Mouse (Mus musculus): ENCODE data around the gene Gpc5. TPM values are rescaled to one million over a fixed set of nuclear protein-coding genes. Genes with fewer than 3 reads are reported as not detected.

Gene Gpc5
- polyA plus RNA-seq, 1 experiment from 2014 or later: 0.81 TPM

DNA sequence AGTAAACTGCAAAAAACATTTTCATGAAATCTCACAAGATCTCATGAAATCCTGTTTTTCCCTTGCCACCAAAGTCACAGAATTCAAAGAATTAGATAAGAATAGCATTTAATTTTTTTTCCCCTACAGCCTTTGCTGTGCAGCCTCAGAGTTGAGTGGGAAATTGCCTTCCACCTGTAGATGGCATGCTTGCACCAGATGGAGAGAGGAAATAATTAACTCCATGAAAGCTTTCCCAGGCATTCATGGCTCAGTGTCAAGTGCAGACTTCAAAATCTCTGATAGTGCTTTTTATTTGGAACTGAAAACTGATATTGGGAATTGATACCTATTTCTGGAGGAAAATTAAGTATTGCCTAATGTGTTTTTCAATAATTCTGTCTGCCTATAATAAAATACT lies 393.1 kb downstream of the Gpc5 start:
- no peak for DNase-seq (ENCODE audit: extremely low spot score, low spot score)
- H3K9me3 ChIP-seq: no peaks in the 10 kb centered on the region
- no peaks in the 10 kb centered on the region for H3K27me3 ChIP-seq (ENCODE audit: poor library complexity, severe bottlenecking)
- no peaks in the 10 kb centered on the region for H3K36me3 ChIP-seq (replicated peaks)
- H3K27ac ChIP-seq: no peak overlapping the region
- H3K4me1 ChIP-seq: no peaks in the 10 kb centered on the region
- no peak overlapping the region for H3K4me3 ChIP-seq

DNA sequence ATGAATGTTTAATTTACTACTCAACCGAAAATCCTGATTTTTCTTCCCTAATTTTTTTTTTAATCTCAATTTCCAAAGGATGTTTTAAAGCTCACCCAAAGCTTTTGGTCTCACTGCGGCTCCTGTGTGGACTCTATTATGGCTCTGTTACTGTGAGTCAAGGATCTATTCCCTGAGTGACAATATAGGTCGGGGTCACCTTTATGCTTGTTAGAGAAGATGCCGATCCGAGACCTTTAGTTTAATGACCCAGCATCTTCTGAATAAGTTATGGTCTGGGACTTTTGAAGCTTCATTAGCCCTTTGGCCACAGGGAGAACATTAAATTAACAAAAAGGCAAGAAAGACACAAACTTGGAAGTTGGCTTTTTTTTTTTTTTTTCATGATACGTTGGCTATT lies 408.8 kb downstream of the Gpc5 start:
- Histone ChIP-seq H3K27ac (no peak overlapping the region), H3K4me1 (no peaks in the 10 kb centered on the region), H3K36me3 (replicated peaks) (no peaks in the 10 kb centered on the region), H3K27me3 (ENCODE audit: poor library complexity, severe bottlenecking) (no peaks in the 10 kb centered on the region), H3K9me3 (no peaks in the 10 kb centered on the region), H3K4me3 (no peak overlapping the region)
- 62% methylated on average over 6 of the region's 6 CpGs for WGBS
- DNase-seq (ENCODE audit: extremely low spot score, low spot score): no peak

DNA sequence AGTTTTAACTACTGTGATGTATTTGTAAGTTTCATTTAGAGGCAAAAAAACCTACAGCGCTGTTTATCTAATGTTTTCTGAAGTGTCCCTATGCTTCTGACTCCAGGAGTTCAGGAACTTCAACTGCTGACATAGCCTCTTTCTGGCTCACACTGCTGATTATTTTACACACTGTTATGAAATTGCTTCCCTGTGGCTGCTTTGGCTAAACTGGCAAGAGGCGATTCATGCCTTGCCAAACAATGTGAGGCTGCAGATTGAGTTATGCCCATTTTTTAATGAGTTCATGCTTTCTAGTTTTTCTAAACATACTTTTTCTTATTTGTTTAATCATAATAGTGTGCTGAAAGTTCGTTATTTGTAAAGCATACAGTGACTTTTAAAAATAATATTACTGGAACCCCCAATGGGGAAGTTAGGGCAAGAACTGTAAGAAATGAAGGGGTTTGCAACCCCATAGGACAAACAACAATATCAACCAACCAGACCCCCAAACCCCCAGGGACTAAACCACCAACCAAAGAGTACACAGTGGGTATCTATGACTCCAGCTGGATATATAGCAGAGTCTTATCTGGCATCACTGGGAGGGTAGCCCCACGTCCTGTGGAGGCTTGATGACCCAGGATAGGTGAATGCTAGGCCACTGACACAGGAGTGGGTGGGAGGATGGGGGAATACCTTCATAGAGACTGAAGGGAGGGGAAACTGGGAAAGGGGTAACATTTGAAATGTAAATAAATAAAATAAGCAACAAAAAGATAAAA lies 454.7 kb downstream of the Gpc5 start:
- H3K4me1 ChIP-seq: no peaks in the 10 kb centered on the region
- DNase-seq (ENCODE audit: extremely low spot score, low spot score): no peak
- H3K9me3 ChIP-seq: no peaks in the 10 kb centered on the region
- WGBS: 82% methylated on average over 4 of the region's 4 CpGs
- no peaks in the 10 kb centered on the region for H3K36me3 ChIP-seq (replicated peaks)
- H3K27me3 ChIP-seq (ENCODE audit: poor library complexity, severe bottlenecking): no peaks in the 10 kb centered on the region
- H3K4me3 ChIP-seq: no peak overlapping the region
- no peak overlapping the region for H3K27ac ChIP-seq

DNA sequence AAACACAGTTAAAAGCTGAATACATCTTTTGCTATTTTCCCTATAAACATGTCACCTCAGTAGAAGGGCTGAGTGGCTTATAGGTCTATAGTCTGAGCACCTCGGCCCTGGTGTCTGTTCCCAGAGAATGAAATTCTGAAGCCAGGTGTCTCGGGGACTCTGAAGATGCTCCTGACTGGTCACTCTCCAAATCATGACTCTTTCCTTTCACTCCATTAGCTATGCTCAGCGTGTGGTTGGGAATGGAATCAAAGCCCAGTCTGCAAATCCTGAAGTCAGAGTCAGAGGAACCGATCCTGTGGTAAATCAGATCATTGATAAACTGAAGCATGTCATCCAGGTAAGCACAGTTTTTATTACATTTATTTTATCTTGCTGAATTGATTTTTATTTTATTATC lies 460.0 kb downstream of the Gpc5 start:
- Histone ChIP-seq H3K27ac (no peak overlapping the region), H3K4me1 (no peaks in the 10 kb centered on the region), H3K27me3 (ENCODE audit: poor library complexity, severe bottlenecking) (no peaks in the 10 kb centered on the region), H3K36me3 (replicated peaks) (no peaks in the 10 kb centered on the region), H3K4me3 (no peak overlapping the region), H3K9me3 (no peaks in the 10 kb centered on the region)
- 74% methylated on average over 4 of the region's 4 CpGs for WGBS
- no peak for DNase-seq (ENCODE audit: extremely low spot score, low spot score)

DNA sequence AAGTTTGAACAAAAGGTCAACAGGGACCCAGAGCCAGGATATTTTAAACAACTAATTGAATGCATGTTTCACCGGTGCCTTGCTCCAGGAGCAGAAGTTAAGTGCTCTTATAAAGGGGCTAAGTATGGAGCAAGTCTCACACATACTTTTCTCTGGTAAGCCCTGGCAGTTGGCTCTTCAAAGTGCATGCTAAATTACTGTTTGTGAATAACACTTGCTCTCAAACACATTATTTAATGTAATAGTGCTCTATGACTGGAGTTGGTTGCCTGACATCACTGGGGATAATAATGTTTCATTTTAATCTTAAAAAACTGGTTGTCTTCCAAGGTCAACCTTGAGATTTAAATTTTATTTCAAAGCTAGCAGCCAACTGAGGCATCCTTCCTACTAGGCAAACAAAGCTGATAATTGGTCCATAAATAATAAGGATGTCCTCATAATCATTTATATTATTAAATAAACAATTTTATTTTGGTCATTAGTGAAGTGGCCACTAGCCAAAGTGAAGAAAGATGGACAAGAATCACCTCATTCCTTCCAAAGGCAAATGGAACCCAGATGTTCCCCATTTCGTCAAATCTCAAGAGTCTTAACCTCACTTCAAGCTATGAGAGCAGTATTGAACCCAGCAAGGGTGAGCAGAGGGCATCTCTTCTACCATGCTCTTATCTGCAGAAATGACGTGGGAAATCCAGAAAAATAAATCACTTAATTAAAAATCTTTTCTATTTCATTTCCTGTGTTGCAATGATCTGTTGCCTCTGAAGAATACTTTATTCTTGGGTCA lies 488.6 kb downstream of the Gpc5 start:
- Histone ChIP-seq H3K4me3 (no peak overlapping the region), H3K27me3 (ENCODE audit: poor library complexity, severe bottlenecking) (no peaks in the 10 kb centered on the region), H3K4me1 (no peaks in the 10 kb centered on the region), H3K9me3 (no peaks in the 10 kb centered on the region), H3K36me3 (replicated peaks) (no peaks in the 10 kb centered on the region), H3K27ac (no peak overlapping the region)
- no peak for DNase-seq (ENCODE audit: extremely low spot score, low spot score)
- WGBS: 74% methylated on average over 3 of the region's 3 CpGs

DNA sequence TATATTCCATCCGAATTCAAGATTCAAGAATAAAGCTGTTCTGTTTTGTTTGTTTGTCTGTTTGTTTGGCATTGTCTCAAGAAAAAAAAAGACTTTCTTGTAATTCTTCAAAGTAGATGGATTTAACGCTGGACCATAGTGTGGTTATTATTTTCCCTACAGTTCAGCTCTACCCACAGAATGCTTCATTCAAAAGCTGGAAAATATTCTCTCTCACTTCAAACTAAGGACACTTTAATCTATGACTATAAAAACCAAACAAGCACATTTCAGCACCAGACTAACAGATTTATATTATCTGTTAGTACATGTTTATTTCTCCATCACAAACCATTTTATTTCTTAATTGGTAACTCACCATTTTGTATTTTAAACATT lies 489.2 kb downstream of the Gpc5 start:
- Histone ChIP-seq H3K4me1 (no peaks in the 10 kb centered on the region), H3K27ac (no peak overlapping the region)

DNA sequence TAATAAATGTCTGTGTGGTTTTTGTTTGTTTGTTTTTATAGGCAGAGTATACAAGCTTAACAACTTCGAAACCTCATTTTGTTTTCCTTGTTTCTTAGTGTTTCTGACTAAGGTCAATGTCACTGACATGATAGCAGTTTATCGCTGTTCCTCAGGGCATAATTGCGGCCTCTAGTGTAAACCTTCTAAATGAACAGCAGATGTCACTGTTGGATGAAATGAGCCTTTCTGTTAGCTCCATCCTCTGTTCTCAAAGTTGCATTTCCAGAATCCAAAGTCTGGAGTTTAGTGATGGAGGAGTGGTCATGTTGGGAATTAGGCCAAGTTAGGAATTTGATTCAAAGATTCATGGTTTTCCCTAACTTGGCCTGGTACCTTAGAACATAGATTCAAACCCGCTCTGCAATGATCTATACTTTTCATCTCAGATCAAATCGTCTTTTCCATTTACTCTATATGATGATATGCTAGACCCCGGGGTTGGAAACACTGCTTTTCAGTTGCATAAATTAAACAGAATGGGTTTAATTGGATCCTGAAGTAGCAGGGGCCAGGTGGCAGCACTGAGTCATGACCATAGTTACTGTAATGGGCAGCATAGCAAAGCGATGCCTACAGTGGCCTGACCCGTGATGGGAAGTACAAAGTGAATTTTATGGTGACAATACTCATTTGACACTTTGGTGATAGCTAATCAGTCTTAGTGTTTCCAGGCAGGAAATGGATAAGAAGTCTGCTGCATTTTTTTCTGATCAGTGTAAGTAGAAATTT lies 508.4 kb downstream of the Gpc5 start:
- Histone ChIP-seq H3K4me3 (no peak overlapping the region), H3K9me3 (no peaks in the 10 kb centered on the region), H3K4me1 (no peaks in the 10 kb centered on the region), H3K27ac (no peak overlapping the region), H3K36me3 (replicated peaks) (no peaks in the 10 kb centered on the region), H3K27me3 (ENCODE audit: poor library complexity, severe bottlenecking) (no peaks in the 10 kb centered on the region)
- WGBS: 77% methylated on average over 8 of the region's 8 CpGs
- no peak for DNase-seq (ENCODE audit: extremely low spot score, low spot score)

More for the DNA sequence above, 489.2 kb downstream of the Gpc5 start:
- Histone ChIP-seq H3K36me3 (replicated peaks) (no peaks in the 10 kb centered on the region), H3K9me3 (no peaks in the 10 kb centered on the region), H3K27me3 (ENCODE audit: poor library complexity, severe bottlenecking) (no peaks in the 10 kb centered on the region), H3K4me3 (no peak overlapping the region)
- no peak for DNase-seq (ENCODE audit: extremely low spot score, low spot score)
- 90% methylated on average over 2 of the region's 2 CpGs for WGBS

DNA sequence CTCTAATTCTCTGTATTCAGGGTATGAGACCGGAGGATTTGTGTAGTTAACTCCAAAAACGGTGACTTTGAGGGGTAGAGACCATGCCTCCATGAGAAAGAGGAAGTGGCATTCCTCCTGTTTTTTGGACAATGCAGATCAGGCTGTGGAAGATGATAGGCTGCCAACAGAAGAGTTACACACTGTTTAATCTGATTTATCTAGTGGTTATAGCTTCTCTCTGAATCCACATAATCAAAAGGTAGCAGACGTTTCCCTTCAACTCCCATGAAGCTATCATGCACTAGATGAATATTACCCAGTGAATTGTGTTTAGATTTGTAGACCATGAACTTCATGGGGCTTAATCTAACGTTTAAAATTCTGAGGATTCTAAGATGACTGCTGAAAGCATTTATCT lies 522.1 kb downstream of the Gpc5 start:
- no peaks in the 10 kb centered on the region for H3K4me1 ChIP-seq
- no peak overlapping the region for H3K27ac ChIP-seq
- no peaks in the 10 kb centered on the region for H3K27me3 ChIP-seq (ENCODE audit: poor library complexity, severe bottlenecking)
- H3K4me3 ChIP-seq: no peak overlapping the region
- 81% methylated on average over 4 of the region's 4 CpGs for WGBS
- no peaks in the 10 kb centered on the region for H3K36me3 ChIP-seq (replicated peaks)
- no peaks in the 10 kb centered on the region for H3K9me3 ChIP-seq
- no peak for DNase-seq (ENCODE audit: extremely low spot score, low spot score)

DNA sequence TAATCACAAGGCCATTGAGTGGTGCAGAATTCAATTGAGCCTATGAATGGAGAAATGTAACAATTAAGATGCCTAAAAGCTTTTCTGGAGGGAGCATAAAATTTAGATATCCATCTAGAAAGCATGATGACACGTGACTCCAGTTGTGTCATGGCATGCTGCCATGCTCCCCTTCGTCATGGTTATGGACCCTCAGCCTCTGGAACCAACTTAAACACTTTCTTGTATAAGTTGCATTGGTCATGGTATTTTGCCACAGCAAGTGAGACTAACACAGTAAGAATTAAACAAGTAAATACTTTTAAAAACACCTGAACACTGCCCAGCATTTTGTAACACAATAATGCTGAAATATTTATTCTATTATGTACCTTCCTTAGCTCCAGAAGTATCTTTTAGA lies 524.3 kb downstream of the Gpc5 start:
- 74% methylated on average over 2 of the region's 2 CpGs for WGBS
- H3K27me3 ChIP-seq (ENCODE audit: poor library complexity, severe bottlenecking): no peaks in the 10 kb centered on the region

DNA sequence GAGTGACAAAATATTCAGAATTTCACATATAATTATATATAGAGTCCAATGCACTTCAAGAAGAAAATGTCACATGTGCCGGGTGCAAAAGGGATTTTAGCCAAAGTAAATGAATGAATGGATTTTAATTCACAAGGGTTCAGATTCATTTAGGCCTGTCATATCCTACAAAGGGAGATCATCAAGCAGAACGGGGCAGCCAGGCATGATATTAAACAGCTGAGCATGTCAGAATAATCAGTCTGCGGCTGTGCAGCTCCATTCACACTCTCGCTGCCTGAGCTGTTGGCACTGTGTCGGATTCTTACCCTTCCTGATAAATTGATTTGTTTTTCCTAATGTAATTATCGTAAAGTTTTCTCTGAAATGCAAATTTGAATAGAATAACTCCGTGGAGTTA lies 524.8 kb downstream of the Gpc5 start:
- 70% methylated on average over 7 of the region's 7 CpGs for WGBS
- Histone ChIP-seq H3K4me3 (no peak overlapping the region), H3K27me3 (ENCODE audit: poor library complexity, severe bottlenecking) (no peaks in the 10 kb centered on the region), H3K36me3 (replicated peaks) (no peaks in the 10 kb centered on the region), H3K27ac (no peak overlapping the region), H3K4me1 (no peaks in the 10 kb centered on the region), H3K9me3 (no peaks in the 10 kb centered on the region)
- no peak for DNase-seq (ENCODE audit: extremely low spot score, low spot score)

More for the DNA sequence above, 524.3 kb downstream of the Gpc5 start:
- no peak for DNase-seq (ENCODE audit: extremely low spot score, low spot score)
- H3K4me3 ChIP-seq: no peak overlapping the region
- H3K9me3 ChIP-seq: no peaks in the 10 kb centered on the region
- no peaks in the 10 kb centered on the region for H3K36me3 ChIP-seq (replicated peaks)
- H3K4me1 ChIP-seq: no peaks in the 10 kb centered on the region
- no peak overlapping the region for H3K27ac ChIP-seq

DNA sequence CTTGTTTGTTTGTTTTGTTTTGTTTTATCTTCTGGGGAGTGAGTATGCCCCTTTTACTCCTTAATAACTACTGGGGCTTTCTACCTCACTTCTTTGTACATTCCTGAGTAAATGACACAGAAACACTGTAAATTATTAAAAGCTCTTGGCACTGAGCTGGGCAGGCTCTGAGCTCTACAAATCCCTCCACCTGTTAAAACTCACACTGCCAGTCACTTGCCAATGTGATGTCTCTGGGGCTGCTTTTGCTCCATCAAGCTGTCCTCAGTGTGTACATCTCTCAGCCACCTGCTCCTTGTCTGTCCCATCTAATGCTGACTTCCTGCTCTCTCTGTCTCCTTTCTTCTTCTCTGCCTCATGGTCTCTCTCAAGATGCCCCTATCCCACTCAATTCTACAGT lies 528.5 kb downstream of the Gpc5 start:
- no peaks in the 10 kb centered on the region for H3K27me3 ChIP-seq (ENCODE audit: poor library complexity, severe bottlenecking)
- H3K4me1 ChIP-seq: no peaks in the 10 kb centered on the region
- DNase-seq (ENCODE audit: extremely low spot score, low spot score): no peak
- H3K36me3 ChIP-seq (replicated peaks): no peaks in the 10 kb centered on the region
- no peak overlapping the region for H3K4me3 ChIP-seq
- no peak overlapping the region for H3K27ac ChIP-seq
- no peaks in the 10 kb centered on the region for H3K9me3 ChIP-seq

DNA sequence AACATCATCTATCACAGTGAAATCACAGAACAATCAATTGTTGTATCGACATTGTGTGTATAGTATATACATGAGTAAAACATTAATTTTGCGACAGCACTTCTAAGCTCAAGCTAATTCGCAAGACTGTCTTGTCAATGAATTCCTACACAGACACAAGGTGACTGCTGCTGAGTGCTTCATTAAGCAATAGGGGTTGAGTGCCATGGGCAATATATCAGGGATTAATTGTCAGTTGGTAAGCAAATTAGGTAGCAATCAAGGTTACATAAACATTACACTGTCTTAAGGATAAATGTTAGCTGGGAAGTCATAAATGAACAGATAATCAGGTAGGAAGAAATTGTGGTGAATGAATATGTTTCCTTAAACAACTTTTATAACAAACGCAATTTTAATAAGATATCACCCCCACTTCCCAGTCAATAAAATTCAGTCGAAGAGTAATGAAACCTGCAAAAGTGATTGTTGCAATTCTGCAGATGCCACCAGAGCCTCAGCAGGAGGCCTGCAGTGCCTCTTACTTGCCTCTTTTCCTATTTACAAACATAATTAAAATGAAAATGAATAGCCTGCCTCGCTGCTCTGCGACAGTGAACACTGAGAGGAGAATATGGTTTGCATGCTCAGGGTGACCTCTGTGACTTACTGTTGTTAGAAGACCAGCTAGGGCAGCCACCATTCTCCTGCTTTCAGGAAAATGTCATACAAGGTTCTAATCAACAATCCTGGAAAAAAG lies 539.3 kb downstream of the Gpc5 start:
- Histone ChIP-seq H3K9me3 (no peaks in the 10 kb centered on the region), H3K4me1 (no peaks in the 10 kb centered on the region), H3K27me3 (ENCODE audit: poor library complexity, severe bottlenecking) (no peaks in the 10 kb centered on the region), H3K27ac (no peak overlapping the region), H3K36me3 (replicated peaks) (no peaks in the 10 kb centered on the region), H3K4me3 (no peak overlapping the region)
- WGBS: 83% methylated on average over 7 of the region's 7 CpGs
- DNase-seq (ENCODE audit: extremely low spot score, low spot score): no peak
